Mouse (Mus musculus): ENCODE data around the gene H2-Oa. TPM values are rescaled to one million over a fixed set of nuclear protein-coding genes. Genes with fewer than 3 reads are reported as not detected.

The H2-Oa gene
- polyA plus RNA-seq, 1 experiment from 2014 or later = 0.57 TPM

DNA sequence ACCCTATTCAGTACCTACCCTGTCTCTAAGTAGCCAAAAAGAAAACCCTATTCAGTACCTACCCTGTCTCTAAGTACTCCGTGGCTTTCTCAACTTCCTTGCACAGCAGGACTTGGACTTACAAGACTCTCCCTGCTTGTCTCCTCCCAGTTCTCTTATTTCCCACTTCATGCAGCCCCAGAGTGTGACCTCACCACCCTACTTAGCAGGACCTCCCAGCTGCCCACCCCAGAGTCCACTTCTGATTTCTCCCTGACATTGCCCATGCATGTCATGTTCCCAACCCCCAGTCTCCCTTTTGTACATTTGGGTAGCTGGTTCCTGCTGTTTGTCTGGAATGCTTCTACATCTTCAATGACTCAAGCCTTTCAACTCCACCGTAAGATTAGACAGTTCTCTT is 31.4 kb downstream of the H2-Oa start:
- Histone ChIP-seq H3K27me3 (ENCODE audit: control insufficient read depth, insufficient read depth, low read depth, low read length) (peaks cover 2% of the 10 kb centered on the region), H3K4me1 (ENCODE audit: control insufficient read depth, low read depth, low read length) (peaks cover 51% of the 10 kb centered on the region)
- WGBS (ENCODE audit: insufficient replicate concordance) = 25% methylated on average over 2 of the region's 2 CpGs

GRCm38 (mm10) chr17:34124649-34125048 is 32.5 kb downstream of the H2-Oa start:
- Histone ChIP-seq H3K9me3 (replicated peaks; ENCODE audit: control insufficient read depth, low read length) (no peaks in the 10 kb centered on the region), H3K9ac (ENCODE audit: low read depth, low read length) (no peak overlapping the region), H3K4me1 (ENCODE audit: control insufficient read depth, low read depth, low read length) (peaks cover 53% of the 10 kb centered on the region), H3K27ac (ENCODE audit: low read length) (peak overlapping the region; percentile 39), H3K4me2 (ENCODE audit: low read depth, low read length) (peak overlapping the region; percentile 11; the same call in 1 of the 2 replicates), H3K4me3 (ENCODE audit: low read depth, low read length) (no peak overlapping the region), H3K36me3 (ENCODE audit: control insufficient read depth, insufficient read depth) (no peaks in the 10 kb centered on the region), H3K27me3 (ENCODE audit: control insufficient read depth, insufficient read depth, low read depth, low read length) (peaks cover 12% of the 10 kb centered on the region)
- 27% methylated on average over 6 of the region's 6 CpGs for WGBS (ENCODE audit: insufficient replicate concordance)
- ATAC-seq (ENCODE audit: low read depth) = no peak

More for the DNA sequence above, 31.4 kb downstream of the H2-Oa start:
- no peak for ATAC-seq (ENCODE audit: low read depth)
- Histone ChIP-seq H3K4me2 (ENCODE audit: low read depth, low read length) (peak overlapping the region; percentile 100), H3K9ac (ENCODE audit: low read depth, low read length) (peak overlapping the region; percentile 97), H3K27ac (ENCODE audit: low read length) (peak overlapping the region; percentile 100), H3K4me3 (ENCODE audit: low read depth, low read length) (peak overlapping the region; percentile 99), H3K9me3 (replicated peaks; ENCODE audit: control insufficient read depth, low read length) (no peaks in the 10 kb centered on the region), H3K36me3 (ENCODE audit: control insufficient read depth, insufficient read depth) (peaks cover 5% of the 10 kb centered on the region)

DNA sequence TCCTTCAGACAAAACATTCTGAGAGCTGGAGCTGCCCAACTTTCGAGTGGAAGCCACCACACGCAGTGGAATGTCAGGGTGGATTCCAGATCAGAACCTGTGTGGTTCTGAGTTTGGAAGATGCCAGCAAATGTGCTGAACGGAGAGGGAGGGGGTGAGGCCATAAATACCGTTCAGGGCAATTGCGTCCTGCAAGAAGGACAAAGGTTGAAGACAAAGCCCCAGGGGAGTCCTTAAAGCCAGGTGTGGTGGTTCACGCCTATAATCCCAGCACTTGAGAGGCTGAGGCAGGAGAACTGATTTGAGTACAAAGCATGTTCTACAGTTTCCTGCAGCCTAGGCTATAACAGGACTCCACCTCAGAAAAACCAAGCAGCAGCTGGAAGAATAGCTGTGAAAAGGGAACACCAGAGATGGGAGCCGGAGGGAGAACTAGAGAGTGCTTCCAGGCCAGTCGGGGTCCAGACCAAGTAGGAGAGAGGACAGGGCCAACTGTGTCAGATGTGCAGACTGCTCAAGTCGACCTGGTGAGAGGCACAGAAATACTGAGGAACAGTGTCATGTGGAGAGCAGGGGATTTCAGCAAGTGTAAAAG is 34.8 kb downstream of the H2-Oa start:
- WGBS (ENCODE audit: insufficient replicate concordance) = 65% methylated on average over 9 of the region's 9 CpGs
- peaks cover 12% of the 10 kb centered on the region for H3K27me3 ChIP-seq (ENCODE audit: control insufficient read depth, insufficient read depth, low read depth, low read length)
- no peak overlapping the region for H3K4me3 ChIP-seq (ENCODE audit: low read depth, low read length)
- no peaks in the 10 kb centered on the region for H3K9me3 ChIP-seq (replicated peaks; ENCODE audit: control insufficient read depth, low read length)
- no peaks in the 10 kb centered on the region for H3K36me3 ChIP-seq (ENCODE audit: control insufficient read depth, insufficient read depth)
- no peak for ATAC-seq (ENCODE audit: low read depth)
- H3K4me1 ChIP-seq (ENCODE audit: control insufficient read depth, low read depth, low read length) = peaks cover 43% of the 10 kb centered on the region
- no peak overlapping the region for H3K4me2 ChIP-seq (ENCODE audit: low read depth, low read length)
- no peak overlapping the region for H3K9ac ChIP-seq (ENCODE audit: low read depth, low read length)
- H3K27ac ChIP-seq (ENCODE audit: low read length) = peak overlapping the region; percentile 12; the same call in 1 of the 2 replicates

DNA sequence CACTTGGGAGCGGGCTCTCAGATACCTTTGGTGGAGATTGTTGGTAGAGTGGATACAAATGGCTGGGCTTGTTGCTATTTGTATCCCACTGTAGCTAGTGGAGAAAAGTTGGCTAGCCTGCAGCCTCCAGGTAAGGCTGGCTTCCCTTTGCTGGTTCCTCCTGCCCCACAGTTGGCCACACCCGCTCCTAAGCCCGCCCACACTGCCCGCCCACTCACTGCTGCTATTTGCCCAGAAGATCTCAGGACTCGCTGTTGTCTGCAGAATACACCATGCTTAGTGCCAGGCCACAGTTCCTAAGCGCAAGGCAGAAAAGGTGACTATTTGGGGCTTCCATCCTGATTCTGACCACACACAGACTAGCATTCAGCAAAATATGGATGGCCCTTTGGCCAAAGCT is 35.3 kb downstream of the H2-Oa start:
- Histone ChIP-seq H3K27ac (ENCODE audit: low read length) (no peak overlapping the region; the same call in 1 of the 2 replicates), H3K4me3 (ENCODE audit: low read depth, low read length) (no peak overlapping the region), H3K4me1 (ENCODE audit: control insufficient read depth, low read depth, low read length) (peaks cover 42% of the 10 kb centered on the region), H3K4me2 (ENCODE audit: low read depth, low read length) (no peak overlapping the region), H3K9ac (ENCODE audit: low read depth, low read length) (no peak overlapping the region), H3K27me3 (ENCODE audit: control insufficient read depth, insufficient read depth, low read depth, low read length) (peaks cover 12% of the 10 kb centered on the region), H3K36me3 (ENCODE audit: control insufficient read depth, insufficient read depth) (no peaks in the 10 kb centered on the region), H3K9me3 (replicated peaks; ENCODE audit: control insufficient read depth, low read length) (no peaks in the 10 kb centered on the region)
- 10% methylated on average over 6 of the region's 6 CpGs for WGBS (ENCODE audit: insufficient replicate concordance)
- ATAC-seq (ENCODE audit: low read depth) = peak; percentile 26; the same call in 1 of the 2 replicates

DNA sequence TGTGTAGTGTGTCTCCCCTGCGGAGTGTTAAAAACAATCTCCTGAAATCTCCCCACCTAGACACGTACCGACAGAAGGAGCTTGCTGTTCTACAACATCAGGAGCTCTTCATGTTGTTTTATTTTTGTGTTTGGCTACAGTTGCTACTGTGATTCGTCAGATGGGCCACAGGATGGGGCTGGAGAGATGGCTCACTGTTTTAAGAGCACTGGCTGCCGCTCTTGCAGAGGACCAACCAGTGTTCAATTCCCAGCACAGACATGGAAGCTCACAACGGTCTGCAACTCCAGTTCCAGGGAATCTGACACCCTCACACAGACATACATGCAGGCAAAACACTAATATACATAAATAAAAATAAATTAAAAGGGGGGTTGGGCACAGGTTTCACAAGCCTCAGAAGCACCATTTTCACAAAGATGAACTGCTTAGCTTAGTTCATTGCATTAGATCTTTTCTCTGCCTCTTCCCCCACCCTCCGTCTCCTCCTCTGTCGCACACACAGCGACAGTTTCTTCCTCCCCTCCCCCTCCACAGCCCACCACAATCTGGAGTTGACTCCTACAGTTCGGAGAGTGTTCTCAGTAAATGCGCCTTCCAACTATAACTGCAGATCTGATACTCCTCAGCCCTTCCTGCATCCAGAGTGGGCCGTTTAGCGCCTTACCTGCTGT is 36.3 kb downstream of the H2-Oa start:
- Histone ChIP-seq H3K4me2 (ENCODE audit: low read depth, low read length) (no peak overlapping the region), H3K9ac (ENCODE audit: low read depth, low read length) (no peak overlapping the region), H3K4me1 (ENCODE audit: control insufficient read depth, low read depth, low read length) (peaks cover 37% of the 10 kb centered on the region), H3K27me3 (ENCODE audit: control insufficient read depth, insufficient read depth, low read depth, low read length) (peaks cover 12% of the 10 kb centered on the region), H3K4me3 (ENCODE audit: low read depth, low read length) (no peak overlapping the region), H3K9me3 (replicated peaks; ENCODE audit: control insufficient read depth, low read length) (no peaks in the 10 kb centered on the region), H3K27ac (ENCODE audit: low read length) (no peak overlapping the region), H3K36me3 (ENCODE audit: control insufficient read depth, insufficient read depth) (no peaks in the 10 kb centered on the region)
- ATAC-seq (ENCODE audit: low read depth) = no peak
- WGBS (ENCODE audit: insufficient replicate concordance) = 32% methylated on average over 13 of the region's 13 CpGs

GRCm38 (mm10) chr17:34128944-34129791 is 37.0 kb downstream of the H2-Oa start:
- Histone ChIP-seq H3K9me3 (replicated peaks; ENCODE audit: control insufficient read depth, low read length) (no peaks in the 10 kb centered on the region), H3K27me3 (ENCODE audit: control insufficient read depth, insufficient read depth, low read depth, low read length) (peaks cover 12% of the 10 kb centered on the region), H3K4me1 (ENCODE audit: control insufficient read depth, low read depth, low read length) (peaks cover 30% of the 10 kb centered on the region), H3K4me3 (ENCODE audit: low read depth, low read length) (no peak overlapping the region), H3K9ac (ENCODE audit: low read depth, low read length) (no peak overlapping the region), H3K36me3 (ENCODE audit: control insufficient read depth, insufficient read depth) (no peaks in the 10 kb centered on the region), H3K27ac (ENCODE audit: low read length) (no peak overlapping the region), H3K4me2 (ENCODE audit: low read depth, low read length) (no peak overlapping the region)
- ATAC-seq (ENCODE audit: low read depth) = no peak
- WGBS (ENCODE audit: insufficient replicate concordance) = 17% methylated on average over 18 of the region's 18 CpGs

DNA sequence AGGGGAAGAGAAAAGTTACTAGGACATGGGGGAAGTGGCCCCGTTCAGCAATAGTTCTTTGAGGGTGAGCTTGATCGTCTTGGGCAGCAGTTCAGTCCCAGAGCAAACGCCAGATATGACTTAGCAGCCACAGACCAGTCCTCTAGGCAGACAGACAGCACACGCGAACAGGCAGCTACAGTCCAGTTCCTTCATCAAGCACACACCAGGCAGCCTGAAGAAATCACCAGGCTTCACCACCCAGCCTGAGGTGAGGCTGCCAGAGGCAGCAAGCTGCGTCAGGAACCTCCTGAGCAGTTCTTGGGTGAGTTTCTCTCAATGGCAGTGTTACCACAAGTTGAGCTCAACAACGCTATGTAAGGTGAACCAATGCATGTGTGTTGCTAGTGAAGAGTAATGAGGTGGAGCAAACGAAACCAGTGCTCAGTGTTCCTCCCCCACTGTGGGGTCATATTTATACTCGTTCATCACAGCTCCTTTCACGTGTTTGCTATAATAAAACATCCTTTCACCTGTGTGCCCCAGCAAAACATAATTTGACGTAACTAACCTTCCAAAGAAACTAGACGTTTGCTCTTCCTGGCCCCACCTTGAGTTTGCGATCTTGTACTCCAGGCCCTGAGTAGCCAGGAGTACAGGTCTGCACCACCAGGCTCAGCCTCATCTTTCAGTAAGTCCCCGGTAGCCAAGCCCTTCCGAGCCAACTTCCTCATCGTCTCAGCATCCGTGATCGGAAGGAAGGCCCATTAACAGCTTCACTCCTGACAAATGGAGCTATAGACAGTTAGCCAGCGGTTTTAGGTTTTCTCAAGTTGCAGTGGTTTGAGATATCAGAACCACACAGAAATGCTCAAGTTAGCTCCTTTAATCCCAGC is 38.2 kb downstream of the H2-Oa start:
- no peak overlapping the region for H3K4me3 ChIP-seq (ENCODE audit: low read depth, low read length)
- ATAC-seq (ENCODE audit: low read depth) = no peak
- H3K9me3 ChIP-seq (replicated peaks; ENCODE audit: control insufficient read depth, low read length) = no peaks in the 10 kb centered on the region
- H3K4me2 ChIP-seq (ENCODE audit: low read depth, low read length) = no peak overlapping the region
- WGBS (ENCODE audit: insufficient replicate concordance) = 51% methylated on average over 19 of the region's 19 CpGs
- no peaks in the 10 kb centered on the region for H3K36me3 ChIP-seq (ENCODE audit: control insufficient read depth, insufficient read depth)
- no peak overlapping the region for H3K9ac ChIP-seq (ENCODE audit: low read depth, low read length)
- H3K27me3 ChIP-seq (ENCODE audit: control insufficient read depth, insufficient read depth, low read depth, low read length) = peaks cover 12% of the 10 kb centered on the region
- peaks cover 23% of the 10 kb centered on the region for H3K4me1 ChIP-seq (ENCODE audit: control insufficient read depth, low read depth, low read length)
- H3K27ac ChIP-seq (ENCODE audit: low read length) = no peak overlapping the region

GRCm38 (mm10) chr17:34131911-34132310 is 39.8 kb downstream of the H2-Oa start:
- 60% methylated on average over 7 of the region's 7 CpGs for WGBS (ENCODE audit: insufficient replicate concordance)
- Histone ChIP-seq H3K4me3 (ENCODE audit: low read depth, low read length) (no peak overlapping the region), H3K36me3 (ENCODE audit: control insufficient read depth, insufficient read depth) (no peaks in the 10 kb centered on the region), H3K9me3 (replicated peaks; ENCODE audit: control insufficient read depth, low read length) (no peaks in the 10 kb centered on the region), H3K4me2 (ENCODE audit: low read depth, low read length) (no peak overlapping the region), H3K4me1 (ENCODE audit: control insufficient read depth, low read depth, low read length) (peaks cover 23% of the 10 kb centered on the region), H3K9ac (ENCODE audit: low read depth, low read length) (no peak overlapping the region), H3K27ac (ENCODE audit: low read length) (no peak overlapping the region), H3K27me3 (ENCODE audit: control insufficient read depth, insufficient read depth, low read depth, low read length) (peaks cover 12% of the 10 kb centered on the region)
- ATAC-seq (ENCODE audit: low read depth) = no peak
